Mouse (Mus musculus) stomach, embryonic 15.5 days (tissue): ENCODE data around the gene Efemp2. TPM values are rescaled to one million over a fixed set of nuclear protein-coding genes. Genes with fewer than 3 reads are reported as not detected.

Experiments used
- ATAC-seq: fragments of 200-750 bp; cut with Nextera tagmentation; 2 replicates; pipeline ENCODE4 v1.8.0; 2017; ENCODE audit warnings: low read depth, moderate number of reproducible peaks, moderate TSS enrichment; ENCODE audit not compliant: insufficient read depth, low FRiP score
- H3K27ac ChIP-seq: fragments of 300-500 bp; sonication (generic); 2 replicates; pipeline ENCODE4 v1.5.1; 2015; ENCODE audit warnings: mild to moderate bottlenecking, inconsistent platforms
- H3K27me3 ChIP-seq: fragments of 300-500 bp; sonication (generic); replicated peaks from 2 replicates; pipeline ENCODE4 v1.6.1; 2015; ENCODE audit warnings: inconsistent platforms
- H3K36me3 ChIP-seq: fragments of 300-500 bp; sonication (generic); 2 replicates; pipeline ENCODE4 v1.6.1; 2015; ENCODE audit warnings: inconsistent platforms
- H3K4me1 ChIP-seq: fragments of 300-500 bp; sonication (generic); 2 replicates; pipeline ENCODE4 v1.6.1; 2015; ENCODE audit warnings: inconsistent platforms
- H3K4me2 ChIP-seq: fragments of 300-500 bp; sonication (generic); 2 replicates; pipeline ENCODE4 v1.6.1; 2015; ENCODE audit warnings: mild to moderate bottlenecking, inconsistent platforms
- H3K4me3 ChIP-seq: fragments of 300-500 bp; sonication (generic); replicated peaks from 2 replicates; pipeline ENCODE4 v1.5.1; 2015; ENCODE audit warnings: inconsistent platforms
- H3K9ac ChIP-seq: fragments of 300-500 bp; sonication (generic); 2 replicates; pipeline ENCODE4 v1.6.1; 2015; ENCODE audit warnings: inconsistent platforms
- H3K9me3 ChIP-seq: fragments of 300-500 bp; sonication (generic); 2 replicates; pipeline ENCODE4 v1.6.1; 2016; ENCODE audit warnings: inconsistent platforms
- WGBS: fragments of 180-500 bp; shearing (Covaris S2); methylation state at CpG from one replicate; pipeline ENCODE4 v1.1.7; 2015; 5-methylcytosine and 5-hydroxymethylcytosine counted together
- polyA plus RNA-seq: library from polyadenylated mRNA; unstranded; fragments of >200 nt; fragmentation: Nextera tagmentation; extraction: Ambion mirVana; gene quantifications from 2 replicates; pipeline ENCODE4 v1.2.1, GENCODE M21; 2015

Gene Efemp2
- 145 and 152 TPM in 2 replicates for polyA plus RNA-seq

DNA sequence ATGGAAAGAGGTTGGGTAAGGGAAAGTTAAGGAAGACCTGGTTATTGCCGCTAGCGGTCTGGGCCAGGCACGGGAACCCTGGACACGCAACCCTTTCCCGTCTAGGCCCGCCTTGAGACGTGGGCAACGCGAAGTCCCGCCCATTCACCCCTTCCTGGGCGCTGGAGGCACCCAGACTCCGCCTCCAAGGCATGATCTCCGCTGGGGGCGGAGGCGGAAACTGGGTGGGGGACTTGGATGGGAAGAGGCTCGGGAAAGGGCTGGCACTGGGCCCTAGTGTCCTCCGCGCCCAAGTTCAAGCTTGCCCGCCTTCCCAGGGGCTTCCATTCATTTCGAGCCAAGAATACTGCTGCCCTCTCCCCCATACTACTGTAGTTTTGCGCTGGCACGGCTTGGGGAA is at the start of gene Efemp2:
Gene Efemp2, plus strand, starts transcription at position 235 of the 400 bp plus-strand sequence.
- H3K27me3 ChIP-seq, result no peaks in the 10 kb centered on the region
- H3K9me3 ChIP-seq, result no peaks in the 10 kb centered on the region
- peak within 1 kb of the TSS; percentile 84 for H3K27ac ChIP-seq
- WGBS, result 2% methylated on average over 22 of the region's 22 CpGs
- peak; percentile 67 for ATAC-seq
- peak within 1 kb of the TSS; percentile 53 for H3K9ac ChIP-seq
- peak within 1 kb of the TSS; percentile 95 for H3K4me2 ChIP-seq
- H3K36me3 ChIP-seq, result no peaks in the 10 kb centered on the region; the same call in 1 of the 2 replicates
- H3K4me3 ChIP-seq, result peak within 1 kb of the TSS; percentile 60
- peaks cover 23% of the 10 kb centered on the region for H3K4me1 ChIP-seq

GRCm38 (mm10) chr19:5424092-5424781 is 49.5 kb upstream of the Efemp2 start:
- Histone ChIP-seq H3K27ac (peak overlapping the region; percentile 96), H3K27me3 (no peaks in the 10 kb centered on the region), H3K9ac (peak overlapping the region; percentile 69), H3K4me1 (peaks cover 31% of the 10 kb centered on the region), H3K4me3 (peak overlapping the region; percentile 89), H3K9me3 (no peaks in the 10 kb centered on the region), H3K36me3 (peaks cover 21% of the 10 kb centered on the region), H3K4me2 (peak overlapping the region; percentile 87)
- peak; percentile 66 for ATAC-seq
- under 1% methylated on average over 39 of the region's 48 CpGs for WGBS

GRCm38 (mm10) chr19:5424782-5425741 is 48.7 kb upstream of the Efemp2 start, which contains the start of the genes Drap1 and AI837181:
Gene Drap1 (minus strand): TSS chr19:5424979.
Gene AI837181 (plus strand): TSS chr19:5425144.
- Histone ChIP-seq H3K27ac (peak within 1 kb of the TSS; percentile 96), H3K4me2 (peak within 1 kb of the TSS; percentile 87), H3K36me3 (peaks cover 21% of the 10 kb centered on the region), H3K4me1 (peaks cover 31% of the 10 kb centered on the region), H3K4me3 (peak within 1 kb of the TSS; percentile 89), H3K9ac (peak within 1 kb of the TSS; percentile 88), H3K27me3 (no peaks in the 10 kb centered on the region), H3K9me3 (no peaks in the 10 kb centered on the region)
- ATAC-seq, result peak; percentile 92
- under 1% methylated on average over 72 of the region's 87 CpGs for WGBS

- H3K4me1 ChIP-seq, result peaks cover 31% of the 10 kb centered on the region
- peak overlapping the region; percentile 88; the same call in 1 of the 2 replicates for H3K9ac ChIP-seq
- ATAC-seq, result no peak
- peak overlapping the region; percentile 80 for H3K4me2 ChIP-seq
- 84% methylated on average over 18 of the region's 18 CpGs for WGBS
- peak overlapping the region; percentile 89 for H3K4me3 ChIP-seq
- peaks cover 15% of the 10 kb centered on the region; the same call in 1 of the 2 replicates for H3K36me3 ChIP-seq
- no peaks in the 10 kb centered on the region for H3K9me3 ChIP-seq
- H3K27ac ChIP-seq, result peak overlapping the region; percentile 85; the same call in 1 of the 2 replicates
- H3K27me3 ChIP-seq, result no peaks in the 10 kb centered on the region
Observed at GRCm38 (mm10) chr19:5425906-5426565, 47.7 kb upstream of the Efemp2 start.

- H3K9ac ChIP-seq, result no peak overlapping the region
- no peak overlapping the region for H3K27ac ChIP-seq
- no peak for ATAC-seq
- H3K9me3 ChIP-seq, result no peaks in the 10 kb centered on the region
- H3K4me3 ChIP-seq, result peak overlapping the region; percentile 89; the same call in 1 of the 2 replicates
- H3K27me3 ChIP-seq, result no peaks in the 10 kb centered on the region
- peaks cover 14% of the 10 kb centered on the region; the same call in 1 of the 2 replicates for H3K36me3 ChIP-seq
- H3K4me1 ChIP-seq, result peaks cover 31% of the 10 kb centered on the region
- peak overlapping the region; percentile 80 for H3K4me2 ChIP-seq
- 85% methylated on average over 13 of the region's 13 CpGs for WGBS
Observed at GRCm38 (mm10) chr19:5426640-5427290, 47.0 kb upstream of the Efemp2 start.

GRCm38 (mm10) chr19:5428083-5428482 is 45.7 kb upstream of the Efemp2 start:
- no peak overlapping the region for H3K27ac ChIP-seq
- no peak overlapping the region for H3K4me2 ChIP-seq
- no peak for ATAC-seq
- H3K27me3 ChIP-seq, result no peaks in the 10 kb centered on the region
- no peak overlapping the region for H3K9ac ChIP-seq
- H3K4me3 ChIP-seq, result no peak overlapping the region
- H3K36me3 ChIP-seq, result peaks cover 10% of the 10 kb centered on the region; the same call in 1 of the 2 replicates
- H3K4me1 ChIP-seq, result peaks cover 34% of the 10 kb centered on the region
- no peaks in the 10 kb centered on the region for H3K9me3 ChIP-seq
- 85% methylated on average over 2 of the region's 2 CpGs for WGBS

- Histone ChIP-seq H3K4me1 (peaks cover 32% of the 10 kb centered on the region), H3K27ac (no peak overlapping the region), H3K36me3 (0 out of 2 replicates have a peak, but pooled peaks cover 9% of the 10 kb centered on the region), H3K4me2 (no peak overlapping the region), H3K27me3 (no peaks in the 10 kb centered on the region), H3K9ac (no peak overlapping the region), H3K4me3 (no peak overlapping the region), H3K9me3 (no peaks in the 10 kb centered on the region)
- 74% methylated on average over 4 of the region's 4 CpGs for WGBS
- no peak for ATAC-seq
Observed at GRCm38 (mm10) chr19:5429219-5429618, 44.5 kb upstream of the Efemp2 start.

DNA sequence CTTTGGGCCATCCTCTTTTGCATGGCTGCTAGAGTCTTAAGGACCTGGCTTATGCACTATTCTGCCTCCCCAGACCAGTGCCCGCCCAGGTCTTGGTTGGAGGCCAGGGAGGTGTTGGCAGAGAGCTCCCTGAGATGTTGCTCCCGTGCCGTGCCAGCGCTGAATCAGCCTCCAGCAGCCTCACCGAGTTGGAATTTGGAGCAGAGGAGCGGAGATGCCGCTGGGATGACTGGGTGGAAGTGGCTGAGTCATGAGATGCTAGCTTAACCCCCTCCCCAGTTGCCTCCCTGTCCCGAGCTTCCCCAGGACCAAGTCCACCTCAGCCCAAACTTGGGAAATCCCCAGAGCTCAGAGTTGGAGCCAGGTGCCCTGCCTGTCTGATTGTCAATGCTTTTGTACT is 43.9 kb upstream of the Efemp2 start:
- 0 out of 2 replicates have a peak, but pooled peaks cover 9% of the 10 kb centered on the region for H3K36me3 ChIP-seq
- H3K4me2 ChIP-seq, result no peak overlapping the region
- no peaks in the 10 kb centered on the region for H3K27me3 ChIP-seq
- peaks cover 34% of the 10 kb centered on the region for H3K4me1 ChIP-seq
- ATAC-seq, result no peak
- H3K4me3 ChIP-seq, result no peak overlapping the region
- H3K9ac ChIP-seq, result no peak overlapping the region
- whole genome bisulfite sequencing, result 67% methylated on average over 8 of the region's 8 CpGs
- no peak overlapping the region for H3K27ac ChIP-seq
- H3K9me3 ChIP-seq, result no peaks in the 10 kb centered on the region

GRCm38 (mm10) chr19:5430408-5430807 is 43.3 kb upstream of the Efemp2 start:
- ATAC-seq, result no peak
- Histone ChIP-seq H3K27me3 (no peaks in the 10 kb centered on the region), H3K27ac (no peak overlapping the region), H3K4me3 (no peak overlapping the region), H3K9me3 (no peaks in the 10 kb centered on the region), H3K4me1 (peaks cover 34% of the 10 kb centered on the region), H3K9ac (no peak overlapping the region), H3K4me2 (no peak overlapping the region), H3K36me3 (0 out of 2 replicates have a peak, but pooled peaks cover 9% of the 10 kb centered on the region)
- 86% methylated on average over 1 of the region's 1 CpGs for WGBS

- Histone ChIP-seq H3K36me3 (0 out of 2 replicates have a peak, but pooled peaks cover 2% of the 10 kb centered on the region), H3K4me1 (peaks cover 22% of the 10 kb centered on the region), H3K4me3 (no peak overlapping the region), H3K9me3 (no peaks in the 10 kb centered on the region), H3K27ac (no peak overlapping the region), H3K9ac (no peak overlapping the region), H3K4me2 (no peak overlapping the region), H3K27me3 (no peaks in the 10 kb centered on the region)
- no peak for ATAC-seq
- 71% methylated on average over 4 of the region's 4 CpGs for WGBS
Observed at GRCm38 (mm10) chr19:5431911-5432464, 41.8 kb upstream of the Efemp2 start.
